Mouse (Mus musculus): ENCODE measurements at regions not wholly inside any gene's neighbourhood (a gene's known extent, or its start where the extent isn't known, plus 50 kb on each side); places are given as distances from the start of the nearest gene placed in this dataset.

DNA sequence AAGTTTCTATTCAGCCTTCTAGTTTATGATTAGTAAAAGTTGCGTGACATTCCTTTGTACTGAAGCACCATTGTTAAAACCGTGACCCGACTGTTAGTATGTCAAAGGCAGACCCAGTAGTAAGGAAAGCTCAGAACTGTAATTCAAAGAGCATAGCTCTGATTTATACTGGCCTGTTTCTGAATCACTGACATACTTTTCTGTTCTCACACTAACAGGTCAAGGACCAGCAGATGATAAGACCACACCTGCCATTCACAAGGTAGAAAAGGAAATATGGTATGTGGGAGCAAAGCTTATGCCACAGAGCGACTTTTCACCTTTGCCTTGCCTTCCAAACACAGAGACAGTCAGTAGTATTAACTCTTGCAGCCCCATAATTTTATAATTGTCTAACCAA, 269.5 kb upstream of the Acvr2a start:
- no peak for TF ChIP-seq CTCF (IDR thresholded peaks at IDR 0.05; ENCODE audit: extremely low read depth, insufficient read depth, low read length)
- TF ChIP-seq POLR2A (IDR thresholded peaks at IDR 0.05; ENCODE audit: extremely low read depth, insufficient read depth, low read length) = no peak

Data from cortical plate, adult 2 months (tissue).